Mouse (Mus musculus) erythroblast, embryonic 14.5 days (primary cell): ENCODE measurements around the gene Prkce.

Experiments used
- GATA1 ChIP-seq: IDR thresholded peaks from 2 replicates; pipeline ENCODE4 v1.6.1; 2012; ENCODE audit warnings: low read length, inconsistent platforms, mixed read lengths
- TAL1 ChIP-seq: IDR thresholded peaks from 3 replicates; pipeline ENCODE4 v1.6.1; 2012; ENCODE audit warnings: low read length, inconsistent platforms, mixed read lengths

GRCm38 (mm10) chr17:86185584-86185983 lies 18.0 kb downstream of the Prkce start:
- no peak for TF ChIP-seq TAL1
- no peak for TF ChIP-seq GATA1
